Mouse (Mus musculus): Measurements from ENCODE around the gene 2610028H24Rik. TPM values are rescaled to one million over a fixed set of nuclear protein-coding genes. Genes with fewer than 3 reads are reported as not detected.

The 2610028H24Rik gene
- polyA plus RNA-seq, 1 experiment from 2014 or later: not detected

GRCm38 (mm10) chr10:76480851-76481250 lies 32.0 kb downstream of the 2610028H24Rik start:
- Histone ChIP-seq H3K9me3 (replicated peaks; ENCODE audit: control insufficient read depth, low read length) (no peaks in the 10 kb centered on the region), H3K4me2 (ENCODE audit: low read depth, low read length) (no peak overlapping the region), H3K27ac (ENCODE audit: low read length) (no peak overlapping the region), H3K9ac (ENCODE audit: low read depth, low read length) (no peak overlapping the region), H3K4me1 (ENCODE audit: control insufficient read depth, low read depth, low read length) (no peaks in the 10 kb centered on the region), H3K27me3 (ENCODE audit: control insufficient read depth, insufficient read depth, low read depth, low read length) (no peaks in the 10 kb centered on the region), H3K36me3 (ENCODE audit: control insufficient read depth, insufficient read depth) (peaks cover 39% of the 10 kb centered on the region), H3K4me3 (ENCODE audit: low read depth, low read length) (no peak overlapping the region)
- no peak for ATAC-seq (ENCODE audit: low read depth)
- WGBS (ENCODE audit: insufficient replicate concordance): 89% methylated on average over 13 of the region's 13 CpGs

DNA sequence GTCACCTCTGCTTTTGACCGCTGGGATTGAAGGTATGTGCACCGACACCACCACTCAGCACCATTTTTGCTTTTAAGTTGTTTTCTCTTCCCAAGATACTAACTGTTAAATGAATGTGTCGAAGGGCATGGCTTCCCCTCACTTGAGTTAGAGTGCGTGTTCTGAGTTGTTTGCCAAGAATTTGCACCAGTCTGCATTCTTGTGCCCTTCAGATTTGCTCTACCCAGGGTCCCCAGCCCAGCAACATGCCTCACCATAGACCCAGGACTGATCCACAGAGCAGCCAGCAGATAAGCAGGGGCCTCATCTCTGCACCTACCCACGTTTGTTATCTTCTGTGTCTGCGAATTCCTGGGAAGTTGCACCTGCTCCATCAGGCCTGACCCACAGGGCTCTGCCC lies 32.6 kb downstream of the 2610028H24Rik start:
- Histone ChIP-seq H3K27me3 (ENCODE audit: control insufficient read depth, insufficient read depth, low read depth, low read length) (no peaks in the 10 kb centered on the region), H3K9me3 (replicated peaks; ENCODE audit: control insufficient read depth, low read length) (no peaks in the 10 kb centered on the region), H3K27ac (ENCODE audit: low read length) (no peak overlapping the region), H3K4me2 (ENCODE audit: low read depth, low read length) (no peak overlapping the region), H3K9ac (ENCODE audit: low read depth, low read length) (no peak overlapping the region), H3K4me3 (ENCODE audit: low read depth, low read length) (no peak overlapping the region), H3K4me1 (ENCODE audit: control insufficient read depth, low read depth, low read length) (no peaks in the 10 kb centered on the region), H3K36me3 (ENCODE audit: control insufficient read depth, insufficient read depth) (peaks cover 38% of the 10 kb centered on the region)
- ATAC-seq (ENCODE audit: low read depth): no peak
- 67% methylated on average over 6 of the region's 6 CpGs for WGBS (ENCODE audit: insufficient replicate concordance)

DNA sequence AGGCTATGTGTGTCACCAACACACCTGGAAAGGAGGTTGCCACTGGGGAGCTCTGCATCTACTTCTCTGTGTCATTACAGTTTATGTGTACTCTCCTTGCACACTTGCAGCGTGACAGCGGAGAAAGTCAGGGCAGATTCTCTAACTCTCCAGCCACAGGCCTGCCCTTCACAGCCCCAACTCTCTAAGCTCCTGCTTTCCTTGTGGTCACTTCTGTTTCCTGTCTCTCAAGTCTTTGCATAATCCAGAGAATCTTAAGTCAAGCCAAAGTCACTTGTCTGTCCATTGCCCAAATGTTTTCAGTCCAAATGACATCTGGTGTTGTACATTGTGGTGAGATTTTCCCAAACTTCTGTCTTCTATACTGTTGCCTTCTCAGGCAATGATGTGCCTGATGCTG lies 37.4 kb downstream of the 2610028H24Rik start:
- no peak for ATAC-seq (ENCODE audit: low read depth)
- Histone ChIP-seq H3K36me3 (ENCODE audit: control insufficient read depth, insufficient read depth) (peaks cover 25% of the 10 kb centered on the region), H3K4me3 (ENCODE audit: low read depth, low read length) (no peak overlapping the region), H3K4me2 (ENCODE audit: low read depth, low read length) (no peak overlapping the region), H3K4me1 (ENCODE audit: control insufficient read depth, low read depth, low read length) (no peaks in the 10 kb centered on the region), H3K27ac (ENCODE audit: low read length) (no peak overlapping the region), H3K9me3 (replicated peaks; ENCODE audit: control insufficient read depth, low read length) (no peaks in the 10 kb centered on the region), H3K9ac (ENCODE audit: low read depth, low read length) (no peak overlapping the region), H3K27me3 (ENCODE audit: control insufficient read depth, insufficient read depth, low read depth, low read length) (no peaks in the 10 kb centered on the region)
- 61% methylated on average over 2 of the region's 2 CpGs for WGBS (ENCODE audit: insufficient replicate concordance)

DNA sequence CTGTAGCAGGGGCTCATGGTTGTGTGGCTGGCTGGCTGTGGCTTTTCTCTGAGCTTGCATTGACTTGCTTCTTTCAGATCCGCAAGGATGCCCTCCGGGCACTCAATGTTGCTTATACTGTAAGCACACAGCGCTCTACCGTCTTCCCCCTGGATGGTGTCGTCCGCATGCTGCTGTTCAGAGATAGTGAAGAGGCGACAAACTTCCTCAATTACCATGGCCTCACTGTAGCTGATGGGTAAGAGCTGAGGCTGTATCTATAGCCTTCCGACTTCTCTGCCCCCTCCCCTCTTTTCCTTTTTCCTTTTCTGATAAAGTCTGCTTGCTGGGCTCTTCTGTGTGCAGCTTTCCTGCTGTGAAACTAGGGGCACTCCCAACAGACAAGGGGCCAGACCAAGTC lies 39.4 kb downstream of the 2610028H24Rik start:
- Histone ChIP-seq H3K9ac (ENCODE audit: low read depth, low read length) (no peak overlapping the region), H3K4me3 (ENCODE audit: low read depth, low read length) (no peak overlapping the region), H3K4me2 (ENCODE audit: low read depth, low read length) (no peak overlapping the region), H3K9me3 (replicated peaks; ENCODE audit: control insufficient read depth, low read length) (no peaks in the 10 kb centered on the region), H3K4me1 (ENCODE audit: control insufficient read depth, low read depth, low read length) (peaks cover under 1% of the 10 kb centered on the region; the same call in 1 of the 2 replicates), H3K27me3 (ENCODE audit: control insufficient read depth, insufficient read depth, low read depth, low read length) (no peaks in the 10 kb centered on the region), H3K36me3 (ENCODE audit: control insufficient read depth, insufficient read depth) (peaks cover 25% of the 10 kb centered on the region), H3K27ac (ENCODE audit: low read length) (no peak overlapping the region; the same call in 1 of the 2 replicates)
- ATAC-seq (ENCODE audit: low read depth): peak; percentile 76
- WGBS (ENCODE audit: insufficient replicate concordance): 30% methylated on average over 8 of the region's 8 CpGs

GRCm38 (mm10) chr10:76489205-76489604 lies 40.3 kb downstream of the 2610028H24Rik start:
- Histone ChIP-seq H3K4me2 (ENCODE audit: low read depth, low read length) (no peak overlapping the region), H3K9ac (ENCODE audit: low read depth, low read length) (no peak overlapping the region), H3K27me3 (ENCODE audit: control insufficient read depth, insufficient read depth, low read depth, low read length) (no peaks in the 10 kb centered on the region), H3K27ac (ENCODE audit: low read length) (no peak overlapping the region), H3K4me3 (ENCODE audit: low read depth, low read length) (no peak overlapping the region), H3K4me1 (ENCODE audit: control insufficient read depth, low read depth, low read length) (peaks cover 5% of the 10 kb centered on the region; the same call in 1 of the 2 replicates), H3K36me3 (ENCODE audit: control insufficient read depth, insufficient read depth) (peaks cover 23% of the 10 kb centered on the region), H3K9me3 (replicated peaks; ENCODE audit: control insufficient read depth, low read length) (no peaks in the 10 kb centered on the region)
- no peak for ATAC-seq (ENCODE audit: low read depth)
- 62% methylated on average over 15 of the region's 15 CpGs for WGBS (ENCODE audit: insufficient replicate concordance)

DNA sequence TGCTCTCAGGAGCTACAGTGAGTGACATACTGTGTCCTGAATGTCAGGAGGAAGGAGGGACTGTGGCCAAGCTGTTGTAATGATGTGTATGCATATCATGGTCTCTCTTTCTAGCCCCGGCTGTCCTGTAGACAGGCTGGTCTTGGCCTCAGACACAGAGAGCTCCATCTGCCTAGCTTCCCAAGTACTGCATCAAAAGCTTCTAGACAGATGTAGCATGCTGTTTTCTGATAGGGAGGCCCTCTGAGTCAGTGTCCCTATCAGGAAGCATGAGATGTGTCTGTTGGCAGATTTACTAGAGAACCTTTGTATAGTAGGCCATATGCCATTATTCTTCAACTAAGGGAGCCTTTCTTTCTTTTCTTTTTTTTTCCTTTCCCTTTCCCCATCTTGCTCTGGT lies 44.6 kb downstream of the 2610028H24Rik start:
- H3K4me3 ChIP-seq (ENCODE audit: low read depth, low read length): no peak overlapping the region
- no peaks in the 10 kb centered on the region for H3K9me3 ChIP-seq (replicated peaks; ENCODE audit: control insufficient read depth, low read length)
- 13% methylated on average over 1 of the region's 1 CpGs for WGBS (ENCODE audit: insufficient replicate concordance)
- H3K9ac ChIP-seq (ENCODE audit: low read depth, low read length): no peak overlapping the region
- no peak overlapping the region for H3K27ac ChIP-seq (ENCODE audit: low read length)
- peak; percentile 59; the same call in 1 of the 2 replicates for ATAC-seq (ENCODE audit: low read depth)
- H3K36me3 ChIP-seq (ENCODE audit: control insufficient read depth, insufficient read depth): peaks cover 29% of the 10 kb centered on the region
- peaks cover 5% of the 10 kb centered on the region; the same call in 1 of the 2 replicates for H3K4me1 ChIP-seq (ENCODE audit: control insufficient read depth, low read depth, low read length)
- H3K4me2 ChIP-seq (ENCODE audit: low read depth, low read length): no peak overlapping the region
- no peaks in the 10 kb centered on the region for H3K27me3 ChIP-seq (ENCODE audit: control insufficient read depth, insufficient read depth, low read depth, low read length)

DNA sequence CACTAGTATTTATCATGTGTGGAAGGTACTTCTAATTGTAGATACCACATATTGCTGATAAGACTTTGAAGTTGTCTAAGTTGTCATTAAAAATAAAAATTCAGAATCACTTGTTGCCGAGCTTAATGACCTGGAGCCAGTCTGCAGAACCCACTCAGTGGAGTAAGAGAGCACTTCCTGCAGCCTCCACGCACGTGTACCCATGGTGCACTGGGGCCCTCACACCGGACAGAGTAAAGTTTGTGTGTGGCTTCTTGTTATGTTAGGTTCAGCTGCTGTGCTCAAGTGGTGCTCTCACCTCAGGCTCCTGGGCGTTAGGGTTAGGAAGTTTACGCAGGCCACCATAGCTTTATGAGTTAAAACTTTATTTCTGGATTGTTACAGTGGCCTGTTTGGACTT lies 46.6 kb downstream of the 2610028H24Rik start:
- Histone ChIP-seq H3K9me3 (replicated peaks; ENCODE audit: control insufficient read depth, low read length) (no peaks in the 10 kb centered on the region), H3K36me3 (ENCODE audit: control insufficient read depth, insufficient read depth) (peaks cover 39% of the 10 kb centered on the region), H3K9ac (ENCODE audit: low read depth, low read length) (no peak overlapping the region), H3K4me1 (ENCODE audit: control insufficient read depth, low read depth, low read length) (peaks cover 5% of the 10 kb centered on the region; the same call in 1 of the 2 replicates), H3K27me3 (ENCODE audit: control insufficient read depth, insufficient read depth, low read depth, low read length) (no peaks in the 10 kb centered on the region), H3K4me3 (ENCODE audit: low read depth, low read length) (no peak overlapping the region), H3K4me2 (ENCODE audit: low read depth, low read length) (no peak overlapping the region), H3K27ac (ENCODE audit: low read length) (no peak overlapping the region)
- 66% methylated on average over 6 of the region's 6 CpGs for WGBS (ENCODE audit: insufficient replicate concordance)
- ATAC-seq (ENCODE audit: low read depth): no peak

DNA sequence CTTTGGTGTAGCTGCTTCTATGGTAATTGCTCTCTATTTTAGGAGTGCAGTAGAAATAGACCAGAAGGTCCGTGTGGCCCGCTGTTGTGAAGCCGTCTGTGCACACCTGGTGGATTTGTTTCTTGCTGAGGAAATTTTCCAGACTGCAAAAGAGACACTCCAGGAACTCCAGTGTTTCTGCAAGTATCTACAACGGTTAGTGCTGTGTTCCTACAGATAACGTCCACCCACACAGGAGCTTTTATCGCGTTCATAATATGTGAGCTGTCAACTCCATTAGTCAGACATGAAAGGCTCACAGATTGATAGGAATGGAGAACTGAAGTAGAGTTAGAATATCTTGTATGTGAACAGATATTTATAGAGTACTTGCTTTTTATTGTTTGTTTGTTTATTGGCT lies 47.5 kb downstream of the 2610028H24Rik start:
- peaks cover 5% of the 10 kb centered on the region; the same call in 1 of the 2 replicates for H3K4me1 ChIP-seq (ENCODE audit: control insufficient read depth, low read depth, low read length)
- ATAC-seq (ENCODE audit: low read depth): no peak
- H3K9ac ChIP-seq (ENCODE audit: low read depth, low read length): no peak overlapping the region
- H3K27me3 ChIP-seq (ENCODE audit: control insufficient read depth, insufficient read depth, low read depth, low read length): no peaks in the 10 kb centered on the region
- no peak overlapping the region for H3K4me2 ChIP-seq (ENCODE audit: low read depth, low read length)
- 47% methylated on average over 7 of the region's 7 CpGs for WGBS (ENCODE audit: insufficient replicate concordance)
- H3K27ac ChIP-seq (ENCODE audit: low read length): no peak overlapping the region
- no peak overlapping the region for H3K4me3 ChIP-seq (ENCODE audit: low read depth, low read length)
- no peaks in the 10 kb centered on the region for H3K9me3 ChIP-seq (replicated peaks; ENCODE audit: control insufficient read depth, low read length)
- peaks cover 40% of the 10 kb centered on the region for H3K36me3 ChIP-seq (ENCODE audit: control insufficient read depth, insufficient read depth)

DNA sequence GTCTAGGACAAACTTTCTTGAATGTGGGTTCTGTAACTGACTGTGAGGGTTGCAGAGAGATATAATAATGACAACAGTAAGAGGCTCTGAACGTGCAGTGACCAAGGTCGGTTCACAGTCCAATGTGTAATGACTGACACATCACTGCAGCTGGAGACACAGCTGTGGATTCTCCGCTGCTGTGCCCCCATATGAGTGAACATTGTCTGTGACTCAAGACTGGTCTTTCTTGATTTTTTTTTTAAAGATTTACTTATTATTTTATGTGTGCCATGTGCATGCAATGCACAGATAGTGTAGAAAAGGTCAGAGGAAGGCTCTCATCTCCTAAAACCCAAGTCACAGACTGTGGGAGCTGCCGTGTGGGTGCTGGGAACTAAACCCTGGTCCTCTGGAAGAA lies 48.6 kb downstream of the 2610028H24Rik start:
- Histone ChIP-seq H3K9ac (ENCODE audit: low read depth, low read length) (no peak overlapping the region), H3K9me3 (replicated peaks; ENCODE audit: control insufficient read depth, low read length) (no peaks in the 10 kb centered on the region), H3K36me3 (ENCODE audit: control insufficient read depth, insufficient read depth) (peaks cover 42% of the 10 kb centered on the region), H3K27me3 (ENCODE audit: control insufficient read depth, insufficient read depth, low read depth, low read length) (no peaks in the 10 kb centered on the region), H3K27ac (ENCODE audit: low read length) (no peak overlapping the region), H3K4me1 (ENCODE audit: control insufficient read depth, low read depth, low read length) (peaks cover 5% of the 10 kb centered on the region; the same call in 1 of the 2 replicates), H3K4me2 (ENCODE audit: low read depth, low read length) (no peak overlapping the region), H3K4me3 (ENCODE audit: low read depth, low read length) (no peak overlapping the region)
- WGBS (ENCODE audit: insufficient replicate concordance): 81% methylated on average over 4 of the region's 4 CpGs
- ATAC-seq (ENCODE audit: low read depth): no peak

Data from liver, embryonic 16.5 days (tissue).